Mouse (Mus musculus): Measurements from ENCODE around the gene Gm28230. TPM values are rescaled to one million over a fixed set of nuclear protein-coding genes. Genes with fewer than 3 reads are reported as not detected.

Gene Gm28230
- polyA plus RNA-seq, 1 experiment: not detected

DNA sequence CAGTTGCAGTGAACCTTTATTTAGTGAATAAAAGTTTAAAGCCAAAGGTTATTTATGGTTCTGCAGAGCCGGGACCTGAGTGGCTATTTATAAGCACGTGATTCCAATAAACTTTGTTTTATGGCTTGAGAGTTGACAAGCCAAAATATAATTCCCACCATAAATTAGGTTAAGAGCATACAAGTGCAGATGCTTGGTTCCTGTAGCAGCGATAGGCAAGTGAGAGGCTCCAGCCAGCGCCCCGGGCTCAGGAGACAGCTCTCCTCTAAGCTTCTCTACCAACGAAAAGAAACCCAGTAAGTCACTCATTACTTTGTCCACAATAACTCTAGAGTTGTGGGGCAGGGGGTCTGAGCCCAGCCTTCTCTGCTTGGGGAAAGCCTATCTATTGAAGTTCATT lies 4.6 kb upstream of the Gm28230 start:
- Histone ChIP-seq H3K4me3 (ENCODE audit: insufficient read depth, low read depth, low read length) (no peak overlapping the region), H3K4me1 (ENCODE audit: control insufficient read depth, insufficient read depth, insufficient read length, low read length) (peaks cover 5% of the 10 kb centered on the region), H3K27ac (replicated peaks; ENCODE audit: low read depth, low read length) (no peak overlapping the region)

GRCm38 (mm10) chr2:74722949-74723348 lies 3.6 kb upstream of the Gm28230 start:
- Histone ChIP-seq H3K4me3 (ENCODE audit: insufficient read depth, low read depth, low read length) (no peak overlapping the region), H3K4me1 (ENCODE audit: control insufficient read depth, insufficient read depth, insufficient read length, low read length) (peaks cover 5% of the 10 kb centered on the region), H3K27ac (replicated peaks; ENCODE audit: low read depth, low read length) (no peak overlapping the region)

GRCm38 (mm10) chr2:74724244-74725015 lies 2.1 kb upstream of the Gm28230 start:
- H3K4me3 ChIP-seq (ENCODE audit: insufficient read depth, low read depth, low read length): no peak overlapping the region
- H3K4me1 ChIP-seq (ENCODE audit: control insufficient read depth, insufficient read depth, insufficient read length, low read length): peaks cover 5% of the 10 kb centered on the region
- no peak overlapping the region for H3K27ac ChIP-seq (replicated peaks; ENCODE audit: low read depth, low read length)

- H3K4me3 ChIP-seq (ENCODE audit: insufficient read depth, low read depth, low read length): no peak overlapping the region
- peaks cover 5% of the 10 kb centered on the region for H3K4me1 ChIP-seq (ENCODE audit: control insufficient read depth, insufficient read depth, insufficient read length, low read length)
- no peak overlapping the region for H3K27ac ChIP-seq (replicated peaks; ENCODE audit: low read depth, low read length)
Measured at GRCm38 (mm10) chr2:74725171-74725570, 1.4 kb upstream of the Gm28230 start.

- no peak overlapping the region for H3K27ac ChIP-seq (replicated peaks; ENCODE audit: low read depth, low read length)
- peaks cover 3% of the 10 kb centered on the region for H3K4me1 ChIP-seq (ENCODE audit: control insufficient read depth, insufficient read depth, insufficient read length, low read length)
- peak overlapping the region; percentile 35 for H3K4me3 ChIP-seq (ENCODE audit: insufficient read depth, low read depth, low read length)
Measured at GRCm38 (mm10) chr2:74726973-74727639, 578 bp downstream of the Gm28230 start.

DNA sequence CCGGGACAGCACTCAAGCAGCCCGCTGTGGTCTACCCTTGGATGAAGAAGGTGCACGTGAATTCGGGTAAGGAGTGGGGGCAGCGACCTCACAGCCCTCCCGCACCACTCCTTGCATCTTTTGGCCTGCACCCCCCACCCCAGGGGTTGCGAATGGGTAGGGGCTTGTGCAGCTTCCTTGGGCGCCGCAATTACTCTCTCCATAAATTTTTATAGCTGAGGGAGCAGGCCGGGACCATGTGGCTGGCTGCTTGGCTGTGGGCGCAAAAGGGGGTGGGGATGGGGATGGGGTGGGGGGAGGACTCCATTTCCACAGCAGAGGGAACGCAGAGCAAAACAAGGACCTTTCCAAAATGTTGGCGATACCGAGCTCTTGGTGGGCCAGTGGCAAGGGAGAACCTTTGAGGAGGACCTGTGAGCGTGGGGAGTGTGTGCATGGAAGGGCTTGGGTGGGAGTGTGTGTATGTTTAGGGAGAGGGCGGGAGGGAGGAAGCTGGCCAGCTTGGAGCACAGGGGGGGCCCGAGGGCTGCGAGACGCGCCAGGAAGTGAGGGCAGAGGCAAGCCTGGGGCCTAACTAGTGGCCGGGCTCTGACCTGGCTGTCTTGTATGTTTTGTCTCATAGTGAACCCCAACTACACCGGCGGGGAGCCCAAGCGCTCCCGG lies 1.2 kb downstream of the Gm28230 start:
- Histone ChIP-seq H3K4me3 (ENCODE audit: insufficient read depth, low read depth, low read length) (no peak overlapping the region), H3K4me1 (ENCODE audit: control insufficient read depth, insufficient read depth, insufficient read length, low read length) (peaks cover 3% of the 10 kb centered on the region)

GRCm38 (mm10) chr2:74728303-74728680 lies 1.8 kb downstream of the Gm28230 start:
- H3K4me1 ChIP-seq (ENCODE audit: control insufficient read depth, insufficient read depth, insufficient read length, low read length): peaks cover 3% of the 10 kb centered on the region
- no peak overlapping the region for H3K27ac ChIP-seq (replicated peaks; ENCODE audit: low read depth, low read length)
- no peak overlapping the region for H3K4me3 ChIP-seq (ENCODE audit: insufficient read depth, low read depth, low read length)

More for the DNA sequence above, 1.2 kb downstream of the Gm28230 start:
- H3K27ac ChIP-seq (replicated peaks; ENCODE audit: low read depth, low read length): no peak overlapping the region

DNA sequence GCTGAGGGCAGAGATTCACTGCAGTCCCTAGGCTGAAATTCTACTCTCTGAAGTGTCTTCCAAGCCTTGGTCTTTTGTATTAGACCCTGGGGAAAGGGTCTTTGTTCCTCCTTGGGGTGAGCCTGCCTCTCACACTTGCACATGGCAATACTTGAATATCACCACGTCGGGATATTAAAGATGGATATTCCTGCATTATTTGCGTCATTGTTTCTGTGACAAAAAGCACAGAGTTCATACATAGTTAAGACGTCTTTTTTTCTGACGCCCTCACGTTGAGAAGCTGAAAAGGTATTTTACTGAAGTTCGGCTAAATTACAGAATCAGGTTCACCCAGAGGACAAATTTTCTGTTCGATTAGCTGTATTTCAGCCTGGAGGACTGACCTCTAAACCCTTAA lies 3.8 kb downstream of the Gm28230 start:
- no peaks in the 10 kb centered on the region; the same call in 1 of the 2 replicates for H3K4me1 ChIP-seq (ENCODE audit: control insufficient read depth, insufficient read depth, insufficient read length, low read length)
- H3K27ac ChIP-seq (replicated peaks; ENCODE audit: low read depth, low read length): no peak overlapping the region
- no peak overlapping the region for H3K4me3 ChIP-seq (ENCODE audit: insufficient read depth, low read depth, low read length)

DNA sequence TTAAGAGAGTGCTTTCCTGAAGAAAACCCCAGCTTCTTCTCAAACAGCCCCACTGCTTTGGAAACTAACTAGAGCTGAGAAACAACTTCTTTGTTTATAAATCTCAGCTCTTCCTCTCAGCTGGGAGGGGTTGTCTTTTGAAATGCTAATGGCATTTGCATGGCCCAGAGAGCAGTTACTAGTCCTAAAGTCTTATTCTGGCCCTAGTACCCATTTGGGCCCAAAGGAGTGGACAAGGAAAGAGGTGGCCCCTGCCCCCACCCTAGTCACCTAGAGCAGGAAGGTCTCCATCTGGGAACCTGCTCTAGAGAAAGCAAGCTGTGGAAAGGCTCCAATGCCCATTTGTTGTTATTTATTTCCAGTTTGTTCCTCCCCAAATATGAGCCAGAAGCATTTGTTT lies 4.5 kb downstream of the Gm28230 start:
- H3K4me3 ChIP-seq (ENCODE audit: insufficient read depth, low read depth, low read length): no peak overlapping the region
- H3K4me1 ChIP-seq (ENCODE audit: control insufficient read depth, insufficient read depth, insufficient read length, low read length): no peaks in the 10 kb centered on the region; the same call in 1 of the 2 replicates
- H3K27ac ChIP-seq (replicated peaks; ENCODE audit: low read depth, low read length): no peak overlapping the region

- H3K27ac ChIP-seq (replicated peaks; ENCODE audit: low read depth, low read length): no peak overlapping the region
- H3K4me1 ChIP-seq (ENCODE audit: control insufficient read depth, insufficient read depth, insufficient read length, low read length): no peaks in the 10 kb centered on the region
- H3K4me3 ChIP-seq (ENCODE audit: insufficient read depth, low read depth, low read length): no peak overlapping the region
Measured at GRCm38 (mm10) chr2:74731799-74732512, 5.4 kb downstream of the Gm28230 start.

GRCm38 (mm10) chr2:74732513-74733316 lies 6.2 kb downstream of the Gm28230 start:
- no peaks in the 10 kb centered on the region for H3K4me1 ChIP-seq (ENCODE audit: control insufficient read depth, insufficient read depth, insufficient read length, low read length)
- H3K4me3 ChIP-seq (ENCODE audit: insufficient read depth, low read depth, low read length): no peak overlapping the region
- H3K27ac ChIP-seq (replicated peaks; ENCODE audit: low read depth, low read length): no peak overlapping the region

DNA sequence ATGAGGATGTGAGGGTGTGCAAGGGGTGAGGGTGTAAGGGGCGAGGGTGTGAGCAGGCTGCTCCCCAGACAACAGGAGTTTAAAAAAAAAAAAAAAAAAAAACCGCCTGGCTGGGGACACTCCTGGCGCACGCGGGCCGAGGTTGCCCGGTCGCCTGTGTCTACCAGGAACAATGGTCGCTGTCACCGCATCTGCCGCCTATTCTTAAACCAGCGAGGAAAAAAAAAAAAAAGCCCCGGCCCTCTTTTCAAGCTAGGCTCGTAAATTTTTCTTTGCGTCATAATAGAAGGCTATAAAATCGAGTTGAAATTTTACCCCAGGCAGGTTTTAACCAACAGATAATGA lies 6.8 kb downstream of the Gm28230 start:
- H3K4me3 ChIP-seq (ENCODE audit: insufficient read depth, low read depth, low read length): no peak overlapping the region

GRCm38 (mm10) chr2:74733765-74734164 lies 7.2 kb downstream of the Gm28230 start:
- Histone ChIP-seq H3K27ac (replicated peaks; ENCODE audit: low read depth, low read length) (no peak overlapping the region), H3K4me1 (ENCODE audit: control insufficient read depth, insufficient read depth, insufficient read length, low read length) (no peaks in the 10 kb centered on the region), H3K4me3 (ENCODE audit: insufficient read depth, low read depth, low read length) (no peak overlapping the region)

More for the DNA sequence above, 6.8 kb downstream of the Gm28230 start:
- Histone ChIP-seq H3K27ac (replicated peaks; ENCODE audit: low read depth, low read length) (no peak overlapping the region), H3K4me1 (ENCODE audit: control insufficient read depth, insufficient read depth, insufficient read length, low read length) (no peaks in the 10 kb centered on the region)

- Histone ChIP-seq H3K27ac (replicated peaks; ENCODE audit: low read depth, low read length) (no peak overlapping the region), H3K4me1 (ENCODE audit: control insufficient read depth, insufficient read depth, insufficient read length, low read length) (no peaks in the 10 kb centered on the region), H3K4me3 (ENCODE audit: insufficient read depth, low read depth, low read length) (no peak overlapping the region)
Measured at GRCm38 (mm10) chr2:74734451-74734850, 7.9 kb downstream of the Gm28230 start.
